Mouse (Mus musculus) R1 (cell line): Measurements from ENCODE around the gene Efhc1.

Experiments used
- DNase-seq: peaks from one replicate; pipeline ENCODE4 v3.0.0-alpha.2; 2018; ENCODE audit warnings: low read depth, low spot score

Efhc1 gene

DNA sequence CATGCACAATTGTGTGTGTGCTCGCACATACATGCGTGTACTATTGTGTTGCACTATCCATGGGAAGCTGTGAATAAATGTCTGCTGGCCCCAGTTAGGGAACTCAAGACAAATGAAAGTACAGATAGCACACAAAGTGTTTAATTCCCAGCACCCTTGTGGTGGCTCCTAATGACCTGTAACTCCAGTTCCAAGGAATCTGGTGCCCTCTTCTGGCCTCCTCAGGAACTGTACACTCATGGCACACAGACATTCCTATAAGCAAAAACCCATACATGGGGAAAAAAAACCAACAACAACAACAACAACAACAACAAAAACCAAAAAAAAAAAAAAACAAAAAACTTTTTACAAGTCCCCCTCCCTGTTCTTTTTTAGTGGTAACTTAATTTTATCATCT is 8.4 kb upstream of the Efhc1 start:
- DNase-seq, result peak; percentile 75

DNA sequence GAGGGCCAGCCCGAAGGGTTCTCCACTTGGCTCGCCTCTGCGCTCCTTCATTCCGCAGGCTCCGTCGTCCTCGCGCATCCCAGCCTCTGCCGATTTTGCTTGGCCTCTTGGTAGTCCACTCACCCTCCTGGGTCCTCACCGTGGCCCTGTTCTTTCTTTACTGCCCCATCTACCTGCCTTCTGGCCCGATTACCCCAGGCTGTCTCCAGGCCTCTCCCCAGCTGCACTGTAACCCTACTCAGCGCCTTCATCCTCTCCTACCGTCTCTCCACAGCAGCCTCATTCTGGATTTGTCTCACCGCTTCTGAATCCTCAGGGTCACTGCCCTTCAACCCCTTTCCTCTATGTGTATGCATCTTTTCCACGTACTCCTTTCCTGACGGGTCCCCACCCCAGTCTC is 373 bp downstream of the Efhc1 start:
- peak; percentile 20 for DNase-seq

- peak; percentile 55 for DNase-seq
These were observed 3.5 kb downstream of the Efhc1 start for GRCm38 (mm10) chr1:20954876-20955275.

DNA sequence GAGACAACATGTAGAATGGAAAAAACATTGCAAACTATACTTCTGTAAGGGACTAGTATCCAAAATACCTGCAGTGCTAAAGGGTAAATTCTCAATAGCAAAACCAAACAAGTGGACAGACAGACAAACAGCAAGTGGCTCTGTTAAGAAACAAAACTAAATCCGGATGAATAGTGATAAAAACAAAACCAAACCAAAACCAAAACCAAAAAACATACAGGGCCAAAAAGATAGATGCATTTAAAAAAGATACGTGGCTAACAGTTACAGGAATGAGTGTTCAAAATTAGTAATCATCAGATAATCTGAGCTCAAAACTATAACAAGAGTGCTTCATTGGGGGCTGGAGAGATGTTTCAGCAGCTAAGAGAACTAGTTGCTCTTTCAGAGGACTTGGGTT is 18.2 kb downstream of the Efhc1 start:
- no peak for DNase-seq

- no peak for DNase-seq
These were observed 22.0 kb downstream of the Efhc1 start for GRCm38 (mm10) chr1:20973389-20973788.

DNA sequence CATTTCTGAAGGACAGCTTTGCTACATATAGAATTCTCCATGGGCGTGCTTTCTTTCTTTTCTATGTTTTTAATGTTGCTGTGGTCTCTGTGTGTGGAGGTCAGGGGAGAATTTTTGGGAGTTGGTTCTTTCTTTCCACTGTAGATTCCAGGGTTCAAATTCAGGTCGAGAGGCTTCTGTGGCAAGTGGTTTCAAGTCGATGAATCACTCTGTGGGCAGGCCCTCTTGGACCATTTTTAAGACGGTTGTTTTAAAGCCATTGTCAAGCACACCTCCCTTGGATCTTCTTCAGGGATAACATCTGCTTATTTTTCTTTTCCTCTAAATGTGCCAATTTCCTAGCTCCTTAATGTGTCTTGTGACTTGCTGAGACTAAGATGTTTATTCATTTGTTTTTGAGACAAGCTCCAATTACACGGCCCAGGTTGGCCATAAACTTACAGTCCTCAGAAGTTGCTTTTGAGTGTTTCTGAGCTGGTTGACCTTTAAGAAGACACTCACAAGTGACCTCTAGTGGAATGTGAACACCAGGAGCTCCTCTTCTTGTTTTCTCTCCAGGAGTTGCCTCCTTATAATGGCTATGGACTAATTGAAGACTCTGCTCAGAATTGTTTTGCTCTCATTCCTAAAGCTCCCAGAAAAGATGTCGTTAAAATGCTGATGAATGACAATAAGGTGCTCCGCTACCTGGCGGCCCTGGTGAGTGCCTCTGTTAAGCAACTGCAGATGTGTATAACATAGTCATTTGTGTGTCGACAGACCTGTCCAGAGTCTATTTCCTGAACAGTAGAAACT is 23.1 kb downstream of the Efhc1 start:
- peak; percentile 95 for DNase-seq

GRCm38 (mm10) chr1:20980553-20980952 is 29.1 kb downstream of the Efhc1 start:
- peak; percentile 16 for DNase-seq

GRCm38 (mm10) chr1:20981764-20982163 is 30.3 kb downstream of the Efhc1 start:
- no peak for DNase-seq

- no peak for DNase-seq
These were observed 32.7 kb downstream of the Efhc1 start for GRCm38 (mm10) chr1:20984103-20984502.

- DNase-seq, result no peak
These were observed 33.2 kb downstream of the Efhc1 start for GRCm38 (mm10) chr1:20984582-20984981.

GRCm38 (mm10) chr1:20986378-20987056 is 35.1 kb downstream of the Efhc1 start:
- DNase-seq, result no peak

DNA sequence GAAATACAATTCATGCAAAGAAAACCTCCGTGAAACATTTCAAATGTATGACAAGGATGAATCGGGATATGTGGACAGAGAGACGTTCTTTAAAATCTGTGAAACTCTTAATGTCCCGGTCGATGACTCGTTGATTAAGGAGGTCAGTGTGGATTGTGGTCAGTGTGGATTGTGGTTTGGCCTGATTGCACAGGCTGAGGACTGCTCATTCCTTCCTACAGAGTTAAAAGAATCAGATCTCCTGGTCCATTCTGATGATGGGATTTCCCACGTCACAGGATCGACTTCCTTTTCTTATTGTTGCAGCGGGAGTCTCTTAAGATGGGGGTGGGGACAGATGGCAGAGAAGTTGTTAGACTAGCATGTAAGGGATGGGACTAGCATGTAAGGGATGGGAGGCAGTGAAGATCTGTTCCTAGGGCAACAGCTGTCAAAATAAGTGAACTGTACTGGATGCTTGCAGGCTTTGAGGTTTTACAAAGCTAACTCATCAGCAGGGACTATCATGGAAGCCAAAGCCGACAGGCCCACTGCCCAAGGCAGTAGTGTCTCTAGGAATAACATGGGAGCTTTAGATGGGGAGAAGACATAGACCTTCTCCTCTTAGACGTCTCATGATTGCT is 38.1 kb downstream of the Efhc1 start:
- no peak for DNase-seq

DNA sequence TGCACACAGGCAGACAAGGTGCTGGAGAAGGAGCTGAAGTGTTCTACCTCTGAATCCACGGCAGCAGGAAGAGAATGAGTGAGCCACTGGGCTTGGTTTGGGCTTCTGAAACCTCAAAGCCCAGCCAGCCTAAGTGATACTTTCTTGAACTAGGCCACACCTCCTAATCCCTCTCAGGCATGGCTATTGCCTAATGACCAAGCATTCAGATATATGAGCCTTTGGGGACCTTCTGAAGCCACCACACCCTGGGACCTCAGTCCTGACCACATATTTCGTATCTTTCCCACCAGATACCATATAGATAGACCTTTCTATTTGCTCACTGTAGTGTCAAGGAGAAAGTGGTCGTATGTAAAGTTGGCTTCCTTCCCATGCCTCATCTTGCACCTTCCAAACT is 42.3 kb downstream of the Efhc1 start:
- no peak for DNase-seq

DNA sequence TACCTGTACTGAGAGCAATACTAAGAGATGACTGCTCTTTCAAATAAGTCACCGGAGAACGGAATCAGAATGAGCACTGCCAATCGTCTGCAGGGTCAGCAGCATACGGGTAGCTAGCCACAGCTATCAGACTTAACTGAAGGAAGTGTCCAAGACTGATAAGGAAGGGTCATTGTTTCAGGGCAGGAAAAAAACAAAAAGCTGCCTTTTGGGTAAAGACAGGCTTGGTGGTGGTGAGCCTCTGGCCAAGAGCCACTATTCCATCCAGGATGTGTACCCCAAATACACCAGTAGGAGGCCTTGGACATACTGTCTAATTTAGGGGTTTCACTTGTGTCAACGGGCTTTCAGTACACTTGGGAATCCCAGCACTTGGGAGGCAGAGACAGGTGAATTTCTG is 42.9 kb downstream of the Efhc1 start:
- no peak for DNase-seq

GRCm38 (mm10) chr1:20995331-20995986 is 44.0 kb downstream of the Efhc1 start:
- no peak for DNase-seq

GRCm38 (mm10) chr1:20996603-20997327 is 45.3 kb downstream of the Efhc1 start:
- DNase-seq, result no peak

DNA sequence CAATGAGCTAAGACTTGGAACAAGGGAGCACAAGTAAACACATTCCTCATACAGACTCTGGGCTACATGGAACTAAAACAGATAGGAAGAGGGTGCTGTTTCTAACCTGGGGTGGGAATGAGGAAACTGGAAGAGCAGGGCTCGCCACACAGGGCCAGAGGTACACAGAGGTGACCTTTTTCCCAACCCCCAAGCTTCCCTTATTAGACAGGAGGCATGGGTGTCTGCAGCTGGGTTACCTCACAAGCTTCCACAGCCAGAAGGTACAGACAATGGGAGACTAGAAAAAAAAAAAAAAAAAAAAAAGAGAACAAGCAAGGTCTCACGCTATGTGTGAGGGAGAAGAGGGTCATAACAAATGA is 45.9 kb downstream of the Efhc1 start:
- DNase-seq, result no peak

GRCm38 (mm10) chr1:20997881-20998389 is 46.5 kb downstream of the Efhc1 start:
- peak; percentile 25 for DNase-seq

GRCm38 (mm10) chr1:21002246-21003142 is 51.1 kb downstream of the Efhc1 start:
- no peak for DNase-seq

DNA sequence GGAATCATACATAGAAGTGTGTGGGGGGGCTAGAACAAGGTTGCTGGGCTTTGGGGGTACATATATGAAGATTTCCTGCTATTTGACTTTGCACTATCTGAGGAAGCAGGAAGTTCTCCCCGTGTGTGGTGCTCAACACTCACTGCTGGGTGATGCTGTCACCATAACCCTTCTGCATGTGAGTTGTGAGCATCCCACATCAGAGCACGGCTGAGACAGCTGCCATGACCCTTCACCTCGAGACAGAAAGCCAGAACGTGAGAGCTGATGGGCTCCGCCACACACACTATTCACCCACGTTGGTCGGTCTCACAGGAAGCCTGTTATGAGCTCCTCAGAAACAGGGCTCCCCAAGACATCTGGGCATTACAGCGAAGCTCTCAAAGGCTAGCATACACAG is 53.2 kb downstream of the Efhc1 start:
- no peak for DNase-seq
